Mouse (Mus musculus) intestine, embryonic 15.5 days (tissue): ENCODE data around the gene Srp54c. TPM values are rescaled to one million over a fixed set of nuclear protein-coding genes. Genes with fewer than 3 reads are reported as not detected.
"Not testable (repeated sequence)": the region's sequence is repeated elsewhere in the genome, so short reads cannot be mapped to it uniquely, and the experiment has no call there.

Source experiments
- ATAC-seq: fragments of 200-750 bp; cut with Nextera tagmentation; 2 replicates; pipeline ENCODE4 v1.8.0; 2017; ENCODE audit warnings: moderate TSS enrichment, moderate library complexity
- H3K27ac ChIP-seq: fragments of 300-500 bp; sonication (generic); 2 replicates; pipeline ENCODE4 v1.5.1; 2015; ENCODE audit warnings: mild to moderate bottlenecking, inconsistent platforms
- H3K27me3 ChIP-seq: fragments of 300-500 bp; sonication (generic); replicated peaks from 2 replicates; pipeline ENCODE4 v1.6.1; 2015; ENCODE audit warnings: inconsistent platforms
- H3K36me3 ChIP-seq: fragments of 300-500 bp; sonication (generic); 2 replicates; pipeline ENCODE4 v1.6.1; 2015; ENCODE audit warnings: inconsistent platforms
- H3K4me1 ChIP-seq: fragments of 300-500 bp; sonication (generic); replicated peaks from 2 replicates; pipeline ENCODE4 v1.6.1; 2015; ENCODE audit warnings: inconsistent platforms
- H3K4me2 ChIP-seq: fragments of 300-500 bp; sonication (generic); replicated peaks from 2 replicates; pipeline ENCODE4 v1.6.1; 2015; ENCODE audit warnings: mild to moderate bottlenecking, inconsistent platforms
- H3K4me3 ChIP-seq: fragments of 300-500 bp; sonication (generic); replicated peaks from 2 replicates; pipeline ENCODE4 v1.5.1; 2015; ENCODE audit warnings: inconsistent platforms
- H3K9ac ChIP-seq: fragments of 300-500 bp; sonication (generic); 2 replicates; pipeline ENCODE4 v1.6.1; 2015; ENCODE audit warnings: inconsistent platforms
- H3K9me3 ChIP-seq: fragments of 300-500 bp; sonication (generic); 2 replicates; pipeline ENCODE4 v1.6.1; 2016; ENCODE audit warnings: inconsistent platforms
- WGBS: fragments of 180-500 bp; shearing (Covaris S2); methylation state at CpG from one replicate; pipeline ENCODE4 v1.1.7; 2015; 5-methylcytosine and 5-hydroxymethylcytosine counted together
- polyA plus RNA-seq: library from polyadenylated mRNA; unstranded; fragments of >200 nt; fragmentation: Nextera tagmentation; extraction: Ambion mirVana; gene quantifications from 2 replicates; pipeline ENCODE4 v1.2.1, GENCODE M21; 2015

The Srp54c gene
- 64.8 and 77.5 TPM in 2 replicates for polyA plus RNA-seq

- ATAC-seq: peak; percentile 99
- H3K27ac ChIP-seq, H3K4me2 ChIP-seq, H3K9ac ChIP-seq, H3K36me3 ChIP-seq, H3K27me3 ChIP-seq, H3K4me1 ChIP-seq, H3K9me3 ChIP-seq: not testable (repeated sequence)
- WGBS: no CpG with 5 or more reads among the region's 57 CpGs
- H3K4me3 ChIP-seq: peak within 1 kb of the TSS; percentile 34
Observed at GRCm38 (mm10) chr12:55229626-55230519, at the start of gene Srp54c. Srp54c (plus strand) TSS chr12:55230168.

DNA sequence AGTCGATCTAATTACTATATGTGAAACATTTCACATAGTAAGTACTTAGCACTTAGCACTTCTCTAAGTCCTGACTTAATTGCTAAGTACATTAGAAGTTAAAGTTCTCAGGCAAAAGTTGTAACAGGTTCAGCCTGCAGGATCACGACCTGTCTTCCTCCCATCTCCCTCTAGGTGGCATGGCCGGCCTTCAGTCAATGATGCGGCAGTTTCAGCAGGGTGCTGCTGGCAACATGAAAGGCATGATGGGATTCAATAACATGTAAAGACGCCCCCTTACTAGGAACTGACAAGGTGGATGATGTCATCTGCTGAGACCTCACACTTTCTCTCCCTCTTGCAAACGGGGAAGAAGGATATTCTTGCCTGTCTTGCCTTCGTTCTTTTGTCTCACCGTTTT lies 42.3 kb upstream of the Srp54c start:
- not testable (repeated sequence) for H3K4me2 ChIP-seq, H3K36me3 ChIP-seq, H3K27me3 ChIP-seq, H3K4me1 ChIP-seq, H3K9me3 ChIP-seq, H3K27ac ChIP-seq, ATAC-seq, H3K9ac ChIP-seq, H3K4me3 ChIP-seq
- no CpG with 5 or more reads among the region's 8 CpGs for WGBS

DNA sequence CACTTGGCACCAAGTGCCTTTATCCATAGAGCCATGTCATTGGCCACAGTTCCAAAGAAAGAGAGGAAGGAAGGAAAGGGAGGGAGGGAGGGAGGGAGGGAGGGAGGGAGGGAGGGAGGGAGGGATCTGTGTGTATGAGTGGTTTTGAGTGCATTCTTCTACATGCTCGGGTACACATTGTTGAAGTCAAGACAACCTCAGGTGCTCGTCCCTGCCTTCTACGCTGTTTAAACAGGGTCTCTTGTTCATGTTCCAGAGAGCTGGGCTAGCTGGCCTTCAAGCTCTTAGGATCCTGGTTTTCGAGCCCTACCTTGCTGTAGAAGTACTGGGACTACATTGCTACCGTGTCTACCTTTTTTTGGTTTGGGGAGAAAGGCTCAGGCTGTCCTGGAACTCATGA lies 40.8 kb upstream of the Srp54c start:
- not testable (repeated sequence) for H3K4me3 ChIP-seq, H3K9me3 ChIP-seq, H3K4me1 ChIP-seq, H3K4me2 ChIP-seq, H3K27me3 ChIP-seq, ATAC-seq, H3K9ac ChIP-seq, H3K27ac ChIP-seq, H3K36me3 ChIP-seq
- WGBS: no CpG with 5 or more reads among the region's 5 CpGs

GRCm38 (mm10) chr12:55199306-55199705 lies 30.7 kb upstream of the Srp54c start, which contains the start of gene 1700047I17Rik2:
1700047I17Rik2 (plus strand) TSS chr12:55199592.
- H3K4me2 ChIP-seq, H3K27ac ChIP-seq, H3K4me3 ChIP-seq, H3K36me3 ChIP-seq, H3K4me1 ChIP-seq, H3K9ac ChIP-seq, H3K27me3 ChIP-seq, H3K9me3 ChIP-seq: not testable (repeated sequence)
- WGBS: no CpG with 5 or more reads among the region's 40 CpGs
- peak; percentile 98 for ATAC-seq

GRCm38 (mm10) chr12:55199799-55200198 lies 30.2 kb upstream of the Srp54c start:
- not testable (repeated sequence) for H3K4me3 ChIP-seq, H3K36me3 ChIP-seq, H3K4me2 ChIP-seq, H3K27ac ChIP-seq, H3K9me3 ChIP-seq, H3K9ac ChIP-seq, H3K27me3 ChIP-seq, H3K4me1 ChIP-seq
- WGBS: no CpG with 5 or more reads among the region's 18 CpGs
- peak; percentile 81 for ATAC-seq

DNA sequence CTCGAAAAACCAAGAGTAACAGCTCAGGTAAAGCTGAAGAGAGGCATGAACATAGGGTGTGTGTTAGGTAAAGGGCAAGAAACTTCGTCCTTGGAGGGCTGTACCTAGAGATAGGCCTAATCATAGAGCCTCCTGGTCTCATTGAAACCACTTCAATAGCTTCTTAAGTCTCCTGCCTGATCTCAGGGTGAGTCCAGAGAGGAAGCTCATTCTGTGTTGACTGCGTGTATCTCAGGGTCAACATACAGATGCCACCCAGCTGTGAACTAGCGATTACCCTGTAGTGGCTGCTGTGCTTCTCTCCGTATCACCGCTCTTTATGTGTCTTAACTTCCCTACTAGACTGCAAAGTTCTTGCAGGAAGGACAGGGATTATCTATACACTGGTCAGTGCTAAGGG lies 17.0 kb upstream of the Srp54c start:
- not testable (repeated sequence) for H3K4me1 ChIP-seq, H3K27me3 ChIP-seq, ATAC-seq, H3K9me3 ChIP-seq, H3K4me3 ChIP-seq, H3K9ac ChIP-seq, H3K4me2 ChIP-seq, H3K36me3 ChIP-seq, H3K27ac ChIP-seq
- no CpG with 5 or more reads among the region's 6 CpGs for WGBS

DNA sequence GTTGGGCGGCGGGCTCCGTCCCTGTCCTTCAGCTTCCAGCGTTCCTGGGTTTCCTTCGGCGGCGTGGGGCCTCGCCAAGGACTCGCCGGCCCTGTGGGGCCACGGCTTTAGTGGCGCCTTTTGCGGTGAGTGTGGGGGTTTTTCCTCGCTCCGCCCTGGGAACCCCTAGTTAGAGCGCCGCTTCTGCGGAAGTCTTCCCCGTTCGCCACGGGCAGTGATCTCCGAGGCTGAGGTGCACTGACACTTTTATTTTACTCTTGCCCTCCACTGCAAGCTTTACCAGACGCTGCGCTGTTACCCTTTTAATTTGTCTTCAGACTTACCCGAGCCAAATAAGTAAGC lies 523 bp downstream of the Srp54c start:
- peak; percentile 57 for ATAC-seq
- H3K9ac ChIP-seq, H3K27me3 ChIP-seq, H3K4me1 ChIP-seq, H3K27ac ChIP-seq, H3K4me2 ChIP-seq, H3K9me3 ChIP-seq, H3K36me3 ChIP-seq: not testable (repeated sequence)
- WGBS: under 1% methylated on average over 13 of the region's 25 CpGs
- peak overlapping the region; percentile 34 for H3K4me3 ChIP-seq

DNA sequence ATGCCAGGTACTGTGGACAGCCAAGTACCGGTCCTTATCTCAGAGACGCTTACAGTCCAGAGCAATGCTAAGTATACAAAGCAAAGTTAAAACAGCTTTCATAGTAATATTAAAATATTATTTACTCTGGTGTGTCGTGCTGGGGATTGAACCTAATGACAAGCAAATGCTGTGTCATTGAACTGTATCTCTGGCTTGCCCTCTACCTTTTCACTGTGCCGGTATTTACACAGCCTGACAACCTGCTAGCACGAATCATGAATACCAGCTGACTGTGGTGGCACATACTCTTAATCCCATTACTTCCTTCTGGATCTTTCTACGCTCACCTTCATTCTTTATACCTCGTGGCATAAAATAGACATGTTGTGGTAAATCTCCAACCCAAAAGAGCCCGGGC lies 12.3 kb downstream of the Srp54c start:
- H3K4me1 ChIP-seq, H3K9ac ChIP-seq, ATAC-seq, H3K4me2 ChIP-seq, H3K27ac ChIP-seq, H3K4me3 ChIP-seq, H3K27me3 ChIP-seq, H3K9me3 ChIP-seq, H3K36me3 ChIP-seq: not testable (repeated sequence)
- WGBS: no CpG with 5 or more reads among the region's 8 CpGs

DNA sequence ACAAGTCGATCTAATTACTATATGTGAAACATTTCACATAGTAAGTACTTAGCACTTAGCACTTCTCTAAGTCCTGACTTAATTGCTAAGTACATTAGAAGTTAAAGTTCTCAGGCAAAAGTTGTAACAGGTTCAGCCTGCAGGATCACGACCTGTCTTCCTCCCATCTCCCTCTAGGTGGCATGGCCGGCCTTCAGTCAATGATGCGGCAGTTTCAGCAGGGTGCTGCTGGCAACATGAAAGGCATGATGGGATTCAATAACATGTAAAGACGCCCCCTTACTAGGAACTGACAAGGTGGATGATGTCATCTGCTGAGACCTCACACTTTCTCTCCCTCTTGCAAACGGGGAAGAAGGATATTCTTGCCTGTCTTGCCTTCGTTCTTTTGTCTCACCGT lies 32.0 kb downstream of the Srp54c start:
- H3K27ac ChIP-seq, H3K4me1 ChIP-seq, ATAC-seq, H3K4me3 ChIP-seq, H3K36me3 ChIP-seq, H3K9ac ChIP-seq, H3K4me2 ChIP-seq, H3K9me3 ChIP-seq, H3K27me3 ChIP-seq: not testable (repeated sequence)
- WGBS: no CpG with 5 or more reads among the region's 8 CpGs

DNA sequence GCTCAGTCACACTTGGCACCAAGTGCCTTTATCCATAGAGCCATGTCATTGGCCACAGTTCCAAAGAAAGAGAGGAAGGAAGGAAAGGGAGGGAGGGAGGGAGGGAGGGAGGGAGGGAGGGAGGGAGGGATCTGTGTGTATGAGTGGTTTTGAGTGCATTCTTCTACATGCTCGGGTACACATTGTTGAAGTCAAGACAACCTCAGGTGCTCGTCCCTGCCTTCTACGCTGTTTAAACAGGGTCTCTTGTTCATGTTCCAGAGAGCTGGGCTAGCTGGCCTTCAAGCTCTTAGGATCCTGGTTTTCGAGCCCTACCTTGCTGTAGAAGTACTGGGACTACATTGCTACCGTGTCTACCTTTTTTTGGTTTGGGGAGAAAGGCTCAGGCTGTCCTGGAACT lies 33.4 kb downstream of the Srp54c start:
- not testable (repeated sequence) for H3K9ac ChIP-seq, H3K27ac ChIP-seq, H3K27me3 ChIP-seq, H3K4me1 ChIP-seq, ATAC-seq, H3K4me3 ChIP-seq, H3K36me3 ChIP-seq, H3K9me3 ChIP-seq, H3K4me2 ChIP-seq
- WGBS: no CpG with 5 or more reads among the region's 5 CpGs

DNA sequence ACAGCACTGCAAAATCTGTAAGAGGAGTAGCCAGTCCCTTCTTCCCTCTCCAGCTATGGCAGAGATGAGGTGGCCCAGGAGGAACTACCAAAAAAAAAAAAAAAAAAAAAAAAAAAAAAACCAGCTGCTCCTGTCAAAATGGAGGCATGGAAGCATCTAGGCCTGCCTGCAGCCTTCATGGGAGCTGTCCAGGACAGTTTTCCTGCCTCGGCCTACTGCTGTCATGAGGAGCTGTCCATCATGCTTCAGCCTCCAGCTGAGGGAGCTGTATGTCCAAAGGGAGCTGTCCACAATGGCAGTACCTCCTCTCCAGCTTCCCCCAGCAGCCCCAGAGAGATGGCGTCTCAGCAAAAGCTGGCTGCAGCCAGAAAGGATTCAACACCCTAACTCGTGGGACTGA lies 42.3 kb downstream of the Srp54c start:
- ATAC-seq: 0 out of 2 replicates have a peak, but pooled peaks have one; percentile 25
- H3K27ac ChIP-seq: no peak overlapping the region
- no peaks in the 10 kb centered on the region for H3K27me3 ChIP-seq
- H3K9ac ChIP-seq: no peak overlapping the region
- no peaks in the 10 kb centered on the region for H3K9me3 ChIP-seq
- no peaks in the 10 kb centered on the region for H3K36me3 ChIP-seq
- WGBS: 80% methylated on average over 3 of the region's 3 CpGs
- H3K4me3 ChIP-seq: no peak overlapping the region
- H3K4me2 ChIP-seq: no peak overlapping the region
- no peaks in the 10 kb centered on the region for H3K4me1 ChIP-seq

DNA sequence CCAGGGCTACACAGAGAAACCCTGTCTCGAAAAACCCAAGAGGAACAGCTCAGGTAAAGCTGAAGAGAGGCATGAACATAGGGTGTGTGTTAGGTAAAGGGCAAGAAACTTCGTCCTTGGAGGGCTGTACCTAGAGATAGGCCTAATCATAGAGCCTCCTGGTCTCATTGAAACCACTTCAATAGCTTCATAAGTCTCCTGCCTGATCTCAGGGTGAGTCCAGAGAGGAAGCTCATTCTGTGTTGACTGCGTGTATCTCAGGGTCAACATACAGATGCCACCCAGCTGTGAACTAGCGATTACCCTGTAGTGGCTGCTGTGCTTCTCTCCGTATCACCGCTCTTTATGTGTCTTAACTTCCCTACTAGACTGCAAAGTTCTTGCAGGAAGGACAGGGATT lies 47.6 kb downstream of the Srp54c start:
- 86% methylated on average over 4 of the region's 6 CpGs for WGBS
- ATAC-seq, H3K27ac ChIP-seq, H3K4me2 ChIP-seq, H3K9me3 ChIP-seq, H3K27me3 ChIP-seq, H3K36me3 ChIP-seq, H3K9ac ChIP-seq, H3K4me3 ChIP-seq, H3K4me1 ChIP-seq: not testable (repeated sequence)

GRCm38 (mm10) chr12:55298112-55298511 lies 68.1 kb downstream of the Srp54c start:
- H3K4me2 ChIP-seq: no peak overlapping the region

More at GRCm38 (mm10) chr12:55298112-55298511, 68.1 kb downstream of the Srp54c start:
- 94% methylated on average over 9 of the region's 9 CpGs for WGBS
- peaks cover 10% of the 10 kb centered on the region for H3K4me1 ChIP-seq
- no peak overlapping the region for H3K9ac ChIP-seq
- H3K36me3 ChIP-seq: peaks cover 8% of the 10 kb centered on the region; the same call in 1 of the 2 replicates
- H3K27ac ChIP-seq: no peak overlapping the region
- ATAC-seq: no peak
- H3K9me3 ChIP-seq: no peaks in the 10 kb centered on the region
- no peak overlapping the region for H3K4me3 ChIP-seq
- no peaks in the 10 kb centered on the region for H3K27me3 ChIP-seq
